Mouse (Mus musculus) thymus, postnatal 36 days (tissue): ENCODE results near the gene Sema5b.

Experiments used
- DNase-seq, 2 experiments: peaks; one replicate each; pipeline ENCODE4 v3.0.0; 2022; ENCODE audit warnings: mixed read lengths in 2 of 2

The Sema5b gene

GRCm38 (mm10) chr16:35596241-35596640, 55.3 kb downstream of the Sema5b start:
- no peak for DNase-seq

- DNase-seq = no peak
These were observed 55.9 kb downstream of the Sema5b start for GRCm38 (mm10) chr16:35596661-35597350.

GRCm38 (mm10) chr16:35597991-35598390, 57.0 kb downstream of the Sema5b start:
- no peak for DNase-seq

GRCm38 (mm10) chr16:35598802-35599201, 57.9 kb downstream of the Sema5b start:
- no peak for DNase-seq

GRCm38 (mm10) chr16:35600282-35600681, 59.3 kb downstream of the Sema5b start:
- no peak for DNase-seq

- no peak for DNase-seq
These were observed 60.5 kb downstream of the Sema5b start for GRCm38 (mm10) chr16:35601426-35601825.

- no peak for DNase-seq
These were observed 61.6 kb downstream of the Sema5b start for GRCm38 (mm10) chr16:35602529-35602928.

GRCm38 (mm10) chr16:35603729-35604522, 63.0 kb downstream of the Sema5b start:
- no peak for DNase-seq

GRCm38 (mm10) chr16:35607250-35607649, 66.3 kb downstream of the Sema5b start:
- DNase-seq = no peak

- no peak for DNase-seq
These were observed 67.3 kb downstream of the Sema5b start for GRCm38 (mm10) chr16:35608244-35608643.

GRCm38 (mm10) chr16:35609561-35609960, 68.6 kb downstream of the Sema5b start:
- DNase-seq = no peak

- DNase-seq = no peak
These were observed 73.2 kb downstream of the Sema5b start for GRCm38 (mm10) chr16:35613851-35614804.

- DNase-seq = no peak
These were observed 76.8 kb downstream of the Sema5b start for GRCm38 (mm10) chr16:35617732-35618131.

GRCm38 (mm10) chr16:35623026-35623425, 82.1 kb downstream of the Sema5b start:
- no peak for DNase-seq

- no peak for DNase-seq
These were observed 83.0 kb downstream of the Sema5b start for GRCm38 (mm10) chr16:35623986-35624385.

- DNase-seq = no peak
These were observed 83.9 kb downstream of the Sema5b start for GRCm38 (mm10) chr16:35624877-35625276.

GRCm38 (mm10) chr16:35625286-35626020, 84.5 kb downstream of the Sema5b start:
- no peak for DNase-seq

GRCm38 (mm10) chr16:35627992-35628607, 87.2 kb downstream of the Sema5b start:
- peak; percentile 52 to 61 for DNase-seq

GRCm38 (mm10) chr16:35630470-35631183, 89.7 kb downstream of the Sema5b start:
- DNase-seq = no peak

GRCm38 (mm10) chr16:35633058-35633457, 92.1 kb downstream of the Sema5b start:
- no peak for DNase-seq

GRCm38 (mm10) chr16:35634971-35635370, 94.0 kb downstream of the Sema5b start:
- DNase-seq = no peak
